Mouse (Mus musculus) Patski (cell line): ENCODE measurements at regions not wholly inside any gene's neighbourhood (a gene's known extent, or its start where the extent isn't known, plus 50 kb on each side); places are given as distances from the start of the nearest gene placed in this dataset.

Source experiments
- ATAC-seq: fragments of 100-300 bp; one replicate; pipeline ENCODE4 v1.8.0; 2021
- CTCF ChIA-PET: fragments of 350-600 bp; sonication (Branson Sonifier 250); formaldehyde crosslinking; loops from one replicate; lab custom pipeline; 2022; ENCODE audit warnings: inconsistent platforms; lab: Charles Lee
- POLR2A ChIA-PET: fragments of 350-600 bp; sonication (Branson Sonifier 250); formaldehyde crosslinking; loops from one replicate; lab custom pipeline; 2022; ENCODE audit warnings: antibody characterized with exemption, inconsistent platforms; lab: Charles Lee
- DNase-seq: peaks from one replicate; pipeline ENCODE4 v3.0.0-alpha.2; 2011; ENCODE audit warnings: low read depth, low spot score
- H3K27me3 ChIP-seq: fragments of 371-371 bp; one replicate; pipeline ENCODE4 v1.5.1; 2021
- CTCF ChIP-seq: fragments of 100-300 bp; IDR thresholded peaks from one replicate; pipeline ENCODE4 v1.5.1; 2021
- in situ Hi-C: fragments of 300-500 bp; cut with MboI; formaldehyde crosslinking; loops from 3 replicates; pipeline ENCODE4 v1.11.1; 2018; ENCODE audit warnings: low pct_unique_long_range_greater_than_20kb, mixed read lengths

- ChIA-PET CTCF (no interaction called here), POLR2A (no interaction called here)
- no peak for TF ChIP-seq CTCF
- DNase-seq: no peak
- in situ Hi-C loops: no loop called here
- H3K27me3 ChIP-seq: no peaks in the 10 kb centered on the region
- ATAC-seq: no peak
Observed at GRCm38 (mm10) chr14:46668275-46668674, 92.1 kb upstream of the Cdkn3 start.

GRCm38 (mm10) chr14:46664305-46664704 lies 96.0 kb upstream of the Cdkn3 start:
- no peak for DNase-seq
- ATAC-seq: no peak
- no peak for TF ChIP-seq CTCF
- in situ Hi-C loops: no loop called here
- ChIA-PET CTCF (no interaction called here), POLR2A (no interaction called here)
- H3K27me3 ChIP-seq: no peaks in the 10 kb centered on the region

- ChIA-PET POLR2A (no interaction called here), CTCF (no interaction called here)
- DNase-seq (no peak), ATAC-seq (no peak)
- in situ Hi-C loops: no loop called here
- H3K27me3 ChIP-seq: no peaks in the 10 kb centered on the region
- no peak for TF ChIP-seq CTCF
Observed at GRCm38 (mm10) chr14:46663529-46663928, 96.8 kb upstream of the Cdkn3 start.

GRCm38 (mm10) chr14:46661792-46662545 lies 98.4 kb upstream of the Cdkn3 start:
- ChIA-PET CTCF (interaction anchor here (0.9 to 1.0 kb wide), 2 partner anchors 8 to 10 kb away, joined by 3 read pairs; no protein-coding TSS in a partner anchor), POLR2A (interaction anchor here (0.6 kb wide), 1 partner anchor 134 kb away, joined by 3 read pairs; no protein-coding TSS in a partner anchor)
- TF ChIP-seq CTCF: no peak
- ATAC-seq (no peak), DNase-seq (no peak)
- in situ Hi-C loops: no loop called here
- H3K27me3 ChIP-seq: no peaks in the 10 kb centered on the region

GRCm38 (mm10) chr14:46661118-46661791 lies 99.1 kb upstream of the Cdkn3 start:
- CTCF ChIA-PET: interaction anchor here (0.9 to 1.0 kb wide), 2 partner anchors 9 kb away, joined by 3 read pairs; no protein-coding TSS in a partner anchor
- TF ChIP-seq CTCF: no peak
- ATAC-seq (no peak), DNase-seq (no peak)
- H3K27me3 ChIP-seq: no peaks in the 10 kb centered on the region
- POLR2A ChIA-PET: interaction anchor here (0.6 kb wide), 1 partner anchor 134 kb away, joined by 3 read pairs; no protein-coding TSS in a partner anchor
- in situ Hi-C loops: no loop called here

GRCm38 (mm10) chr14:46659365-46659764 lies 101.0 kb upstream of the Cdkn3 start:
- in situ Hi-C loops: no loop called here
- CTCF ChIA-PET: no interaction called here
- POLR2A ChIA-PET: no interaction called here
- DNase-seq: no peak
- ATAC-seq: no peak
- no peaks in the 10 kb centered on the region for H3K27me3 ChIP-seq
- TF ChIP-seq CTCF: no peak

GRCm38 (mm10) chr14:46656249-46656648 lies 104.1 kb upstream of the Cdkn3 start:
- no peak for ATAC-seq
- no peak for TF ChIP-seq CTCF
- in situ Hi-C loops: no loop called here
- DNase-seq: no peak
- no peaks in the 10 kb centered on the region for H3K27me3 ChIP-seq
- ChIA-PET CTCF (no interaction called here), POLR2A (no interaction called here)

GRCm38 (mm10) chr14:46647319-46647974 lies 112.9 kb upstream of the Cdkn3 start:
- ChIA-PET CTCF (no interaction called here), POLR2A (no interaction called here)
- no peak for DNase-seq
- no peak for TF ChIP-seq CTCF
- in situ Hi-C loops: no loop called here
- no peaks in the 10 kb centered on the region for H3K27me3 ChIP-seq
- ATAC-seq: no peak

GRCm38 (mm10) chr14:46646673-46647318 lies 113.5 kb upstream of the Cdkn3 start:
- H3K27me3 ChIP-seq: no peaks in the 10 kb centered on the region
- ChIA-PET POLR2A (no interaction called here), CTCF (no interaction called here)
- DNase-seq (no peak), ATAC-seq (no peak)
- in situ Hi-C loops: no loop called here
- no peak for TF ChIP-seq CTCF

- no peak for TF ChIP-seq CTCF
- POLR2A ChIA-PET: no interaction called here
- in situ Hi-C loops: no loop called here
- CTCF ChIA-PET: no interaction called here
- no peak for DNase-seq
- H3K27me3 ChIP-seq: no peaks in the 10 kb centered on the region
- no peak for ATAC-seq
Observed at GRCm38 (mm10) chr14:46639116-46639826, 121.1 kb upstream of the Cdkn3 start.
